Mouse (Mus musculus) testis, adult 2 months (tissue): ENCODE data around the gene Ttll7.

Source experiments
- CTCF ChIP-seq: fragments of 200-500 bp; IDR thresholded peaks from 2 replicates; pipeline ENCODE4 v1.5.1; 2012; ENCODE audit warnings: low read depth, mild to moderate bottlenecking, inconsistent platforms, low read length, moderate library complexity; ENCODE audit not compliant: control insufficient read depth, insufficient read depth, insufficient replicate concordance
- POLR2A ChIP-seq: fragments of 200-500 bp; IDR thresholded peaks from 2 replicates; pipeline ENCODE4 v1.6.1; 2012; ENCODE audit warnings: low read depth, mild to moderate bottlenecking, inconsistent platforms, low read length, moderate library complexity; ENCODE audit not compliant: control insufficient read depth

- TF ChIP-seq CTCF (no peak), POLR2A (no peak)
Measured at GRCm38 (mm10) chr3:146932506-146932905, 80.3 kb downstream of the Ttll7 start.
